Mouse (Mus musculus) c-Kit-positive CD71-positive TER-119-negative erythroid progenitor cells, embryonic 14.5 days (primary cell): ENCODE measurements around the gene Dxo.
"Not testable (repeated sequence)": the region's sequence is repeated elsewhere in the genome, so short reads cannot be mapped to it uniquely, and the experiment has no call there.

Experiments used
- DNase-seq: peaks from one replicate; pipeline ENCODE4 v3.0.0-alpha.2; 2013; ENCODE audit warnings: low read depth

Dxo gene

GRCm38 (mm10) chr17:34836856-34837221, at the start of gene Dxo, which contains the start of gene Stk19:
Gene Dxo, plus strand, starts transcription at chr17:34837019.
Gene Stk19, minus strand, starts transcription at chr17:34836945.
- DNase-seq, result peak; percentile 94

- DNase-seq, result no peak
These were observed 41.8 kb upstream of the Dxo start for GRCm38 (mm10) chr17:34795016-34795415.

DNA sequence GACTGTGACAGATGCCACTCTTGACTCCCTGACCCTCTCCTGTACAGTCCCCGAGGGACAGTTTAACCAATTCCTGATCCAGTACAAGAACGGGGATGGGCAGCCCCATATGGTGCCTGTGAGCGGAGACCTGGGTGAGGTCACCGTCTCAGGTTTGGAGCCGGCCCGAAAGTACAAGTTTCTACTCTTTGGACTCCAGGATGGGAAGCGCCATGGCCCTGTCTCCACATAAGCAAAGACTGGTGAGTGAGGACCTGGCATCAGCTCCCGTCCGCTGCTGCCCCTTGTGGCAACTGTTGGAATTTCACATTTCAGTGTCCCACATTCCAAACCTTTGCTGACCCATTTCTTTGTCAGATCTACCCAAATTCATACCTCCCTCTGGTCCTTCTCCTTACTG, 41.2 kb upstream of the Dxo start:
- DNase-seq, result peak; percentile 9

DNA sequence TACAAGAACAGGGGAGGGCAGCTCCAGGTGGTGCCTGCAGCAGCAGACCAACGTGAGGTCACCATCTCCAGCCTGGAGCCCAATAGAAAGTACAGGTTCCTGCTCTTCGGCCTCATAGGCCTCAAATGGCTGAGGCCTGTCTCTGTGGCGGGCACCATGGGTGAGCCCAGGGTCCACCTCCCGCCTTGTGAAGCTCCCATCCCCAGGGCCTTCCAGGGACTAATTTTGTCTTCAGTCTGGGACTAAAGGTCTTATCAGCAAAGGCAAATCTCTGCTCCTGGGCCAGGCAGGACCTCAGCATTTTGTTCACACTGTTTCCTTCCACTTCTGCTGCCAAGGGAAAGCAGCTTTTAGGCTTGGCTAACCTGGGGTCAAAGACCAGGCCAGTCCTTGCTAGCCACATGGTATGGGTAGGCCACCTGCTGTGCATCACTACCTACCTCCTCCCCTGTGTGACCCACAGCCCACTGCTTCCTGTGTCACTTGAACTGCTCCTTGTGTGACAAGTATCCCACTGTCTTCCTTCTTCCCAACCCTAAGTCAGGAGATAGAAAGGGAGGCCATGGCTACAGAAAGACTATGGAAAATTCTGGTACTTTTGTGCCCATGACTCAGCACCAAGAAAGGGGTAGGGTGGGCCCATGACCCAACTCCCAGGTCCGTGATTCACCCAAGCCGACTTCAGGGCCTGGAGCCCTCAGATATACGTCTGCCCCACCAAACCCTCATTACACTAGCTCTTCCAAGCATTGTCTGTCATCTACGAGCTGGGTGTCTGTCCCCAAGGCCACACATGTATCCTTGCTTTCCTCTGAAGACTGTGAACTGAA, 40.3 kb upstream of the Dxo start:
- DNase-seq, result no peak

DNA sequence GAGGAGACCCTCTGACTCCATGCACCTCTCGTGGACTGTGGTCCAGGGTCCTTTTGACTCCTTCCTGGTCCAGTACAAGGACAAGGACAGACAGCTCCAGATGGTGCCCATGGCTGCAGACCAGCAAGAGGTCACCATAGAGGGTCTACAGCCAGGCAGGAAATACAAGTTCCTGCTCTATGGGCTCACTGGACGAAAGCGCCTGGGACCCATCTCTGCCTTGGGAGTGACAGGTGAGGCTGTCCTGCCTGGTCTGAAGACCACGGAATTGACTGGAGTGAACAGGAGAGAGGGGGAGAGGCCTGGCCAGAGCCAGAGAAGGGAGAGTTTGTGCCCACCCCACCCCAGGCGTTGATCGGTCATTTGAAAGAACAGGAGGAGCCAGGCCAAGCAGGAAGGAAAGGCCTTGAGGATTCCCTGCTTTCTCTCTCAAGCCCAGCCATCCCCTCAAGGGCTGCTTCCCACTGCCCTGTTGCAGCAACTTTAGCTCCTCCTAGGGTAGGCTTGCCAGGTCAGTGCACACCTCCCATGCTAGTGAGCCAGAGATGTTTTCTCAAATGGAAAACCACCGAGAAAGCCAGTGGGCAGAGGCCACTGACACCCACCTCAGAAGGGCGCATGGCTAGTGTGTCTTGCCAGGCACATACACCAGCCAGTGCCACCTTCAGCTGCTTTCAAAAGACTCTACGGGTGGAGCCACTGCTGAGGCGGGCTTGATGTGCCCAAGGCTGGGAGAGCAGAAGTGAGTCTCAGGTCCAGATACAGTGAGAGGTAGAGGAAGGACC, 39.4 kb upstream of the Dxo start:
- DNase-seq, result not testable (repeated sequence)

DNA sequence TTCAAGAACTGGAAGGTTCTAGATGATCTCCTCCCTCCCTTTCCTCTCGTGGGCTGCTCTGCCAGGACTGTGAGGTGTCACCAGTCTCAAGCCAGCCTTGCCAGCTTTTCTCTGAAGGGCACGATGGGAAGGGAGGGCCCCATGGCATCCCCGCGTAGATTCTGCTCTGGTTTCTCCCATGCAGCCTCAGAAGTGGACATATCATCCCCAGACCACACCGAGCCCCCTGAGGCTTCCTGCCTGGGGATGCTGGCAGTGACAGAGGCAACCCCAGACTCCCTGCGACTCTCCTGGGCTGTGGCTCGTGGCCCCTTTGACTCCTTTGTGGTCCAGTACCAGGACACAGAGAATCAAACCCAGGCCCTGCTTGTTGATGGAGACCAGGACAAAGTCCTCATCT, 38.7 kb upstream of the Dxo start:
- DNase-seq, result not testable (repeated sequence)

GRCm38 (mm10) chr17:34798866-34799530, 37.8 kb upstream of the Dxo start:
- no peak for DNase-seq

DNA sequence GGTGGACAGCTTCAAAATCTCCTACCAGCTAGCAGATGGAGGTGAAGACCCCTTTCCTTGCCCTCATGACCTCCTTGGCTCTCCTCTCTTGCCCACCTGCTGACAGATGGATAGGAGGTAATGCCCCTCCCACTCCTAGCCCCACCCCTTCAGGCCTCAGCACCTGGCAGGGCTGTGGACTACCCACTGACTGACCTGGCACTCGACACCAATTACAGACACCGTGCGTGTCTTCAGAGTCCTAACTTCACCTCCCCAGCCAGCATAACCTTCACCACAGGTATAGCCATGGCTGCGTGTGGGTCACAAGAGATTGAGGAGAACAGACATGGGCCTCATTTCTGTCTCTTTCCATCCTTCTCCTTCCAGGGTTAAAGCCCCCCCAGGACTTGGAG, 37.3 kb upstream of the Dxo start:
- no peak for DNase-seq

DNA sequence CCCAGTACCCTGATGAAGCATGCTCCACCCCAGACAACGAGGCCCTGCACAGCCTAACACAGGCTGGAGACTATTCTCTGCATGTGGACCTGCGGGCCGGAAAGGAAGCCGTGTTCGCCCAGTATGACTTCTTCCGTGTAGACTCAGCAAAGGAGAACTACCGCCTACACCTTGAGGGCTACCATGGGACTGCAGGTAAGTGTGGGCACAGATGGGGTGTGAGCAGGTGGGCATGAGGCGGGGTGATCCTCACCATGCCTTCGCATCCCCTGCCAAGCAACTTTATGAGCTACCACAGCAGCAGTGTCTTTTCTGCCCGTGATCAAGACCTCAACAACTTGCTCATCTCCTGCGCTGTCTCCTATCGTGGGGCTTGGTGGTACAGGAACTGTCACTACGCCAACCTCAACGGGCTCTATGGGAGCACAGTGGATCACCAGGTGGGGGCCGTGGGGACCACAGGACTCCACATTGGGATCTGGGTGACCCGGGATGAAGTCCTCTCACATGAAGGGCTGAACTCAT, 36.0 kb upstream of the Dxo start:
- not testable (repeated sequence) for DNase-seq

DNA sequence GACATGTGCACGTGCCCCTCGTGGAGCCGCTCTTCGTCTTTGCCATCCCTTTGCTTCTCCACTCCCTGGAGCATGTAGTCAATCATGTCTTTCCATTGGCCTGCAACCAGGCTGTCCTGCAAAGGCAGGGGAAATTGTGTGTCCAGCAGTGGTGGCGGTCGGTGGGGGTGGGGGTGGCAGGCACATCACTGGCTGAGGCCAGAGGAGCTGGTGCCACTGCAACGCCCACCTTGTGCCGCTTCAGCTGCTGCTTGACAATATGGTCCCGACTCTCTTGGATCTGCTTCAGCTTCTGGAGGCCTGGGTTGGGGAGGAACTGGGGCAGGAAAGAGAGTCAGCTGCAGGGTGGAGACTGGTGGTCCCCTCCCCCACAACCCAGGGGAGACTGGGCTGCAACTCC, 34.1 kb upstream of the Dxo start:
- not testable (repeated sequence) for DNase-seq

DNA sequence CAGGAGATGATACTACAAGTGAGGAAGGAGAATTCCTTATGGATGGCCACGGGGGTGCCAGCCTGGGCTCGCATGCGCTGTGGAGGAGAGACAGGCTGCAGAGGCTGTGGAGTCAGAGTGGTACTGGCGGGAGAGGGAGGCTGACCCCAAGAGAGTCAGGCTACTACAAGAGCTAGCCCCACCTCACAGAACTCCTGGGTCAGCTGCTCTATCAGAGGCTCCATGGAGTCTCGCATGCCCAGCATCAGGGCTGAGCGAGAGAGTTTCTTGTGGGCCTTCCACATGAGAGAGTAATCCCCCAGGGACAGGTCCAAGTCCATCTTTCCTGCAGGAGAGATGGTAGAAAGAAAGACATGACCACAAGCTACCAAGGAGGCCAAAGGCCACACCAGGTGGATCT, 33.5 kb upstream of the Dxo start:
- not testable (repeated sequence) for DNase-seq

DNA sequence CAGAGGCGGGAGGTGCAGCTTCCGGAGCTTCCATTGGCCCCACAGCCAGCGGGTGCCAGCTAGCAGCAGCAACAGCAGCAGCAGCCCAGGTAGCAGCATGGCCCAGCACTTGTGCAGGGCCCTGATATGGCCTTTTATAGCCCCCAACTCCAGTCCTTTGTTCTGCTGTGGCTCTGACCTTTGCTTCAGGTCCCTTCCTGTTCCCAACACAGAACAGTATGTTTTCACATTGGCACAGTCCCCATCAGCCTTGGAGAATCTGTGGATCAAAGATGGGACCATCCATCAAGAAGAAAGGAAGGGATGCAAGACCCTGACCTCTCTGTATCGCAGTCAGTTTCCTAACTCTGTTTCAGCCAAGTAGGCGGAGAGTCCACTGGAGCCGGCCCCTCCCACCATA, 32.5 kb upstream of the Dxo start, which contains the start of gene Cyp21a1:
TSS of gene Cyp21a1 (minus strand) at position 261 of the 400 bp plus-strand sequence.
- not testable (repeated sequence) for DNase-seq

GRCm38 (mm10) chr17:34804871-34805562, 31.8 kb upstream of the Dxo start:
- DNase-seq, result peak; percentile 11

GRCm38 (mm10) chr17:34807176-34807575, 29.6 kb upstream of the Dxo start:
- no peak for DNase-seq

DNA sequence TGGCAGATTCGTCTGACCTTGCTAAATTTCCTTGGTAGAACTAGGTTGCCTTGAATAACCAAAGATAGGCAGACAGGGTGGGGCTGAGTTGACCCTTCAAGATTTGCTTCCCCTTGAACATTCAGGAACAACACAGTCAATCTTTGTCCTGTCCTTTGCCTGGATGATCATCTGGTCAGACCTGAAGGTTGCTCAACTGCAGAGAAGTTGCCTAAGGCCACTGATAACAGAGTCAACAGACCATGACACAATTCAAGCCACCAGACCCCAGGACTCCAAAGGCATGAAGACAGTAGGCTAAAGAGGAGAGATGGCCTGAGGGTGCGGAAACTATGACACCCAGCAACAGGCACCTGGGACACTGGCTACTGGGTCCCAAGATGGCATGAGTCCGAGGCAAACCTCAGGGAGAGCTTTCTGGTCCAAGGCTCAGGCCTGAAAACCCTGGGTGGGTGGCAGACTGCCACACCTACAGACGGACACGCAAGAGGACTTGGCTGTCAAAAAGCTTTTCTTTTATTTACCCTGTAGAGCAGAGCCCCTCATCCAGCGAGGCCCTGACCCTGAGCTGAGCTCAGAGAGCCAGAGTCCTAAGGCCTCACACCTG, 28.1 kb upstream of the Dxo start:
- no peak for DNase-seq

GRCm38 (mm10) chr17:34810411-34810810, 26.4 kb upstream of the Dxo start:
- DNase-seq, result not testable (repeated sequence)

DNA sequence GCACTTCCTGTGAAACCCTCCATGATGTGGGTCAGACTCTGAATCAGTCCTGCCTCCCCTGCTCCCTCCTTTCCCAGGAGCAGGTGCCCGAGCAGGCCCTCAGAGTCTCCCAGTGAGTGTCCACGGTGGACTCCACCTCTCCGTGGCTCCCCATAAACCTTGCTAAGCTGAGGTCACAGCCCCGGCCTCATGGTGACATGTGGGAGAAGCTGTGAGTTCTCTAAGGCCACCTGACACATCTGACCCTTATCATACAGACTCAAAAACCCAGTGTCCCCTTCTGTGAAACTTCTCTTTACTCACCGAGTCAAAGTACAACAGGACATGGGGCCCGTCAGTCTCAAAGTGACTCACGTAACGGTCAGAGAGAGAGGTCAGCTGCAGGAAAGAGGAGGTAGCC, 26.0 kb upstream of the Dxo start:
- DNase-seq, result not testable (repeated sequence)

DNA sequence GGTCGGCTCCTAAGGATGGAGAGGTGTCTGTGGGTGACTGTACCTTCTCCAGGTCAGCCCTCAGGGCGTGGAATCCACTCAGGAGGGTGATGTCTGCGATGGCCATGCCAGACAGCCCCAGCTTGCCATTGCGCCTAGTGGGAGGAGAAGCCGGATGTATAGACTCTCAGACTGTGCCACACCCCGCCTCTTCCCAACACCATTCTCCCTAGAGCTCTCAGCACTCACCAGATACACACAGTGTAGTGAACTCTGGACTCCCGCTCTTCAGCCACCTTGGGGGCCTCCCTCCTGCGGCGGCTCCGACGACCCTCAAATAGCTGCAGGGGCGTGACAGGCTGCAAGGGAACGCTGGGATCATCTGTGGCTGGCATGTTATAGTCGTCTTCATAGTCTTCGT, 25.5 kb upstream of the Dxo start:
- DNase-seq, result no peak

DNA sequence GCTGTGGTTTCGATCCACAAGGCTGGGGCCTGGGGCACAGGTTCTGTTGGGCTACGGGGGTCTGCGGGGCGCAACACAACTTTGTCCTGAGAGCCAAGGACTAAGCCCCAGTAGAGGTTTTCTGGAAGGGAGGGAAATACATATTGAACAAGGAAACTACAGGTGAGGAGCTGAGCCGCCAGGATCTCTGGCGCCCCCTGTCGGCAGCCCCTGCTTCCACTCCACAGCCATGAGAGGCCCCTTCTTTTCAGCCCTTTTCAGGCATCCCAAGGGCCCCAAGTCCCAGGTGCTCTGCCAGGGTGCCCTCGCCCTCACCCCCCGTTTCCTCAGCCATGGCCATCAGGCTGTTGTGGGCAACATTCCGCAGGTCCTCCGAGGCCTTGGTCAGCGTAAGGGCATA, 23.1 kb upstream of the Dxo start:
- DNase-seq, result peak; percentile 20

DNA sequence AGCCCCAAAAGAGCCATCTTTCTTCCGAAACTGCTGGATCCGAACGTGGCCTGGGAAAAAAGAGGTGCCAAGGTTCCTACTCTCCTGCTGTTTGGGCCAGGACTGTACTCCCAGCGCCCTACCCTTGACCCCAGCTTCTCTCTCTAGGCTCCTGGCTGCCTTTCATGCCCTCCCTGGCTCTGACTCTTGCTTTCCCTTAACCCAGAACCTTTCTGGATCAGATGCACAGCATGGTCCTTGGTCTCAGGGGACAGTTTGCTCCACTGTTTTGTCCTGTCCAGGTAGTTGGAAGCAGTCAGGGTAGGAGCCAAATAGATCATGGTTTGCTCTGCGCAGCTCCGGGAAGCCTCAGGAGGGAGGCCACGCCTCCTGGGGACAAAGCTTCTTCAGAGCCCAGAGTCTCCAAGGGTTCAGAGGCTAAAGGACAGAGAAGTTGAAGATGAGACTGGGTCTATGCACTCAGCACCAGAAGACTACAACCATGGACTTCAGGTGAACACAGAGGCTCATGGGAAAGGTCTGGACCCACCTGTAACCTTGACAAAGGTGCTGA, 21.9 kb upstream of the Dxo start:
- DNase-seq, result no peak

GRCm38 (mm10) chr17:34830776-34831175, 6.0 kb upstream of the Dxo start:
- not testable (repeated sequence) for DNase-seq
